Mouse (Mus musculus) embryo, embryonic 9.5 days (tissue): ENCODE results near the gene Arsg.

Experiments
- DNase-seq: peaks from one replicate; pipeline ENCODE4 v3.0.0-alpha.2; 2017; ENCODE audit errors: extremely low spot score

Arsg gene

DNA sequence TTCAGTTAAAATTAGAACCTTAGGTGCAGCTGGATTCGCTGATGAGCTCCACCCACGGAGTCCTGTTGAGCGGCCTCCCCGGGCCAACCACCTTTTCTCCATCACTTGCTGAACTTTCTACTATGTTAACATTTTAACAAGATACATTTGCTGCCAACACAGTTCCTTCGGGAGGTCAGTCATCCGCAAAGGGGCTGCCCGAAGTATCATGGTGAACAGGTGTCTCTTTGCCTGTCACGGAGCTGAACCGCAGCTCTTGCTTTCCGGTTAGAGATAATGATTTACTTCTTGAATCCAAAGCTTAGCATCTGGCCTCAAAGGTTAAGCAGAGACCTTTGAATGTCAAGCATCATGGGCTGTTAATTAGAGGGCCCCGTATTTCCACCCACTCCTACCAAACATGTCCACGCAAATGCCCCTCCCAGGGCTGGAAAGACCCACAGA is 72.5 kb downstream of the Arsg start:
- DNase-seq, result no peak

DNA sequence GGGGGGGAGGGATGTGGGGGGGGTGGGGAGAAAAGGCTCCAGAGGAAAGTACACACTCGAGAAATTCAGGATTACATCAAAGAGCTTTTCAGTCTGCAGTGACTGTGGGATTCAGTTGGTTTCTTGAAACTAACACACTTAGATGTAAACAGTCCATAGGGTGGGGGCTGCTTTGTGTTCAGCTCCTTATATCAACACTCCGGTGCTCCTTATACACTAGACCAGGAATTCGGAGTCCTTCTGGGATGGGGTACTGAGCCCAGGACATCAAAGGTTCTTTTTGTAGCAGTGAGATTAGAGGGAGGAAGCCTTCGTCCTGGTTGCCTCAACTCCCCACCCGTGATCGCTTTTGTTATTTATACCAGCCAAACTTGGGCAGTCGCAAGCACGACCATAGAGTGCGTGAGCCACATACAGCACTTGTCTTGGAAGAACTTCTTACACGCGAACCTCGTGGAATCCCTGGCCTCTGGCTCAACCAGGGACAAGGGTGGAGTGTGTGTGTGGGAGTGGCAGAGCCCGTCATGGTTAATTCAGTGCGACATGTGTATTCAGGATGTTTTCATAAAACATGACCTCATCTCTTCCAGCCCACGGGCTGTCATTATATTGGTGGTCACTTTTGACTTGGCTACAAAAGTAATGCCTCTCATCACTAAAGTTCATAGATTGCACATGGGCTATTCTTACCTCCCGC is 73.3 kb downstream of the Arsg start:
- DNase-seq, result no peak

DNA sequence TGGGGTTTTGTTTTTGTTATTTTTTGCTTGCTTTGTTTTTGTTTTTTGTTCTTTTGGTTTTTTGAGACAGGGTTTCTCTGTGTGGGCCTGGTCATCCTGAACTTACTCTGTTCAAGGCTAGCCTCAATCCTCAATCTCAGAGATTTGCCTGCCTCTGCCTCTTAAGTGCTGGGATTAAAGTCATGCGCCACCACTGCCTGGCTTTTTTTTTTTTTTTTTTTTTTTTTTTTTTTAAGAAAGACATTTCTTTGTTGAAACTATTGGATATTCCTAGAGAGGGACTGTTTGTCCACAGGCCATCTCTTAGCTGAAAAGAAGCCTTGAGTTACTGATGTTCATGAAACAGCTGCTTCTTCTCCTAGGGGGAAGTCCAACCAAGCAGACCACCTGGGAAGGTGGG is 74.5 kb downstream of the Arsg start:
- DNase-seq, result no peak

DNA sequence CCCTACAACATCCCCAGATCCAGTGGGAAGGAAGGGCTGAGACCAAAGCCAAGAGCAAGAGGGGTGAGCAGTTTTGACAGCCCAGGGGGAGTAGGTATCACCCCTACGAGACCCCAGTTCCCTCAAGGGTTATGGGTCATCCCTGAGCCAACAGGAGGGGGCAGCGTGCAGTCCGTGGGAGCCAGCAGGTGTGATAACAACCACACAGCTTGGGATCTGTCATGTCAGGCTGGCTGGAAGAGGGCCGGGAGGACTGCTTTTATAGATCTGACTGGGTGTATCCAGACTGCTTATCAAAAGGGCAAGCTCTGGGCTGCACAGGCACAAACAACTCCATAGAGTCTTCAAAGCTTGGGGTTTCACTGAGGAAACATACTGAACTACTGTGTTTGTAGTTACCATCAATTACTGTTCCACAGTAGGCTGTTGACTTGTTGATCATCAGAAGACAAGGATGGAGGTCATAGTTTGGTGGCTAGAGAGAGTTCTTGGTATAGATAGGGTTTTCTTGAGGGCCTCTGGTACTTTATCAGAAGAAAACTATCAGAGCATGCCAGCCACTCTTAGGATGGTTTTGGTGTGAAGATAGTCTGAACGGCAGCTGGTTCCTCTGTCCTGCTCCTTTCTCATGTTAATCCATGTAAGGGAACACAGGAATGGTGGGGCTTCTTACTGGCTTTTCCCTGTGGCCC is 76.6 kb downstream of the Arsg start:
- DNase-seq, result no peak

DNA sequence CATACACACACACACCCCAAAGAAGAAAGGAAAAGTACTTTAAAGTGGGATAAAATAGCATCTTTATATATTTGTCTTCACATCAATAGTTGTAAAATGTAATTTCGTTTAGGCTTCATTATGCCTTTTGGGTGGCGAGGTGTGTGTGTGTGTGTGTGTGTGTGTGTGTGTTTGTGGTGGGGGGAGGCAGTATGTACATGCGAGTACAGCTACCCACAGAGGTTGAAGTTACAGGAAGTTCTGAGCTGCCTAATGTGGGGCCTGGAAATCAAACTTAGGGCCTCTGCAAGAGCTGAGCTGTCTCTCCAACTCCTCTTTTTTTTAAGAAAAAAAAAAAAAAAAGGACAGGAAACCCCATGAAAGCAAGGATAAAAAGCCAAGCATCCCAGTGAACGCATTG is 80.7 kb downstream of the Arsg start:
- no peak for DNase-seq

DNA sequence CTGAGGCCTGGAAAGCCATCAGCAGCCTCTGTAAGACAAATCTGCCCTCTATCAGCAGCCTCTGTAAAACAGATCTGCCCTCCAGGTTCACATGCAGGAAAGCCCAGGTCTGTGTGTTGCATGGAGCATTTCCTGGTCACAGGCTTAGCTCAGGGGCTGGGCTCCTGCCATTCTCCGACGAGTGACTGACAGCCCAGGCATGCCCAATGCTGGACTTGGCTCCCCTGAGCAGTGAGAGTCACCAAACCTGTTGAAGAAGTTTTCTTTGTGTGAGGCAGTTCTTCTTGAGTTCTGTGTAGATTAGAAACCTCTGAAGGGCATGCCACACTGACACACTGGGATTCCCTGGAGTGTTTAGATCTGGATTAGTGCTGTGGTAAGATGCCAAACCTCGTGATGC is 81.3 kb downstream of the Arsg start:
- no peak for DNase-seq

DNA sequence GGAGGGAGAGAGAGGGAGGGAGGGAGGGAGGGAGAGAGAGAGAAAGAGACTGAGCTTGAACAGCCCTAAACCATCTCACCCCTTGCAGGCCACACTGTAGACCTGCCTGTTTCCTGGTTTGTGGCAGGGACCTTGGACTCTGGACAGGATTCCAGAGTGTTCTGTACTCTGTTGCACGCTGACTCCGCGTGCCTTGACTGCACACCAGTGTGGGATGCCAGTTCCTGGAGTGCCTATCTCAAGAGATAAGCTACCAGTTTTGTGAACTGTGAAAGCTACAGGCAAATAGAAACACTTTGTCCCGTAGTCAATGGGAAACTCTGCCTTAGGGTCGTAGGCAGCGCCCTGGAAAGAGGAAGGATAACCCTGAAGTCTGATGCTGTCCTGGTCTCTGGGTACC is 83.0 kb downstream of the Arsg start:
- DNase-seq, result no peak

DNA sequence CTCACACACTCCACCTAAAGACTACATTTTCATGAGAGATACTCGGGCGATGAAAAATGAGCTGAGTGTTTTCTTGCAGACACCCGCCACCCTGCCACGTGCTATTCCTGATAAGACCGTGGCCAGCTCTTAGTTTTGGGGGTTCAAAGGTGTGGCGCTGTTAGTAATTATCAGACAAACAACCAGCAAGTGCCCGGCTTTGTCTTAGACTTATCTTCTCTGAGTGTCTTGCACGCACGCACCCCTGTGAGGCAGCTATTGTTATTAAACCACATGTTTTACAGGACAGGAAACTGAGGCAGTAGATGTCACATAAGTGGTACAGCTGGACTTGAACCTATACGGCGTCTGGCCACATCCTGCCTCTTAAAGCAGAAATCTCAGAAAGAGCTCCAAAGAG is 84.2 kb downstream of the Arsg start:
- DNase-seq, result no peak

DNA sequence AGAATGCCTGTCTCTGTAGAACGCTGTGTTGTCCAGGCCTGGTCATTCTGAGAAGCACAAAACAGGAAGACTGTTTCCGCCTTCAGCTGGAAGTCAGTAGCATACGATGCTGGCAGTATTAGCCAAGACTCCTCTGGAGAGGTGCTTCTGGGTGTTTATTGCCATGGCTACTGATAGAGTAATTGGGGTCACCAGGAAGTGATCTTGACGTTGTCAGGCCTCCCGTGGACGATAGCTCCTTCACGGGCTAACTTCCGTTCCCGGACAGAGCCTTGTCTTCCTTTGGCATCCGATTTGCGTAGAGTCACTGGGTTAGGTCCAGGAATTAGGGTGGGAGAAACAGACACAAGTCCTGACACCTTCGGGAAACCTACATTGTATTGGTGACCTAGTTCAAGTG is 86.1 kb downstream of the Arsg start:
- DNase-seq, result no peak

DNA sequence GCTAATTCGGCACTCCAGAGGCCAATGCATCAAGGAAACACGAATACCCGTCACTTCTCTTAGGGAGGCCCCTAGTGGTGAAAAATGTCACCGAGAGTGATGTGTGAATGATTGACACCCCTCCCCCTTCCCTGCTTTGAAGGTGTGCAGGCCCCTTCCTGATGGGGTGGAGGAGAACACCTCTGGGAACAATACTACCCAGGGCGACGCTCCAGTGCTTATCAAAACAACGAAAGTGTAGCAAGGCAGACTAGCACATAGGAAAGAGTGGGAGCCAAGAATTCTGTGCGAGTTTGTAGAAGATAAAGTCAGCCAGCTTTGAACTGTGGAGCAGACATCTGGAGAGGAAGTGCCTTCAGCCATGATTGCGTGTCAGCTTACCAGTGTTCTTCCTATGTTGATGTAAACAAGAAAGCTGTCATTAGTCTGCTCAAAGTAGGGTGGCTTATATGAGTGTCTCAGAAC is 87.7 kb downstream of the Arsg start:
- no peak for DNase-seq

DNA sequence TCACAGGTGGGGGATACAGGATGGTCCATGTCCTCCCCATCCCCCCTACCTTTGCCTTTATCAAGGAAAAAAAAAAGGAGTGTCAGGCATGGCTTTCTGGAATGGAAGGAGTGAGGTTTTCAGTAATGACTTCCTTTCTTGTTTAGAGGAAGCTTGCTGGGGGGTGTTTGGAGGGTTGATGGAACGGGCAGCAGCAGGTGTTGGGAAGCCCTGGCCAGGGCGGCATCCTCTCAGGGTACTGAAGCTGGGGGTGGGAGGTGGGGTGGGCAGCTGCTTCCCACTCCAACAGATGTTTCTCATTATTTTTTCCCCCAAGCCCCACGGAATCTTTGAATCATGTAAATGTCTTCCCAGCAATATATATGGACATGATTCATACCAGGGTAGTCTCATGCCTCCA is 88.3 kb downstream of the Arsg start:
- DNase-seq, result no peak

DNA sequence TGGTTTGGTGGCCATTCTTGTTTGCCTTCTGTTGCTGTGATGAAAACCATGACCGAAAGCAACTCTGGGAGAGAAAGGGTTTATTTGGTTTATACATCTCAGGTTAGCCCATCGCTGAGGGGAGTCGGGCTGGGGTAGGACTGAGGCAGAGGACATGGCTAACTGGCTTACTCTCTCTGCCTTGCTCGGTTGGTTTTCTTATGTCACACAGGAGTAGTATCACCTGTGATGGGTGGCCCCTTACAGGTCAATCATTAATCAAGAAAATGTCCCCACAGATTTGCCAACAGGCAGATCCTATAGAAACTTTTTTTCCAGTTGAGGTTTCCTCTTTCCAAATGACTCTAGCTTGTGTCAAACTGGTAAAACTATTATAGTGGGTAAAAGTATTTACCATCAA is 90.5 kb downstream of the Arsg start:
- no peak for DNase-seq

DNA sequence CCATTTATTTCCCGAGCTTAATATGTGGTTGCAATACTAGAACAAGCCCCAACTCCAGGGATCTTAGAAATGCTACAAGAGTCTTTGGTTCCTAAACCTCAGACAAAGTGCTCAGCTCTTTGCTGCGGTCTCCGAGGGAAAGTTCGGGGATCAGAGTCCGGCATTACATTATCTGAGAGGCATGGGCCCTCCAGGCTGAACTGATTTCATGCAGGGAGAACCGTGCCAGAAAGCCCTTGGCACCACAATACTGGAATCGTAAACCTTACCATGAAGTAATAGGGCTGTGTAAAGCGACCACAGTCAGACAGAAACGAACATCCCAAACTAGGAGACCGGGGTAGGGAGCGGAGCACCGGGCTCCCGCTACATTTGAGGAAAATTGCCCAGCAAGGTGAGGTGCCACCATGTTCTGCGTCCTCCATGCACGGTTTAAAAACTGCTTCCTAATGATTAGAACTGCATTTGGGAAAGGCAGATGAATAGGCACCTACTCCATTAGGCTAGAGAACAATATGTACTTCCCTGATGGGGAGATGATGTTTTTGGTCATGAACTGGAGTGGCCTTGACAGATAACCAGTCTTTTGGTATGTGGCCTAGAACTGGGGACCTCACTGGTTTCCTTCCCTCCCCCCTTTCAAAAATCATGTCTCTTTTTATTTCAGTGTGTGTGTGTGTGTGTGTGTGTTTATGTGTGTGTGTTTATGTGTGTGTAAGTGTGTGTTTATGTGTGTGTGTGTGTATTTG is 91.5 kb downstream of the Arsg start:
- DNase-seq, result no peak

DNA sequence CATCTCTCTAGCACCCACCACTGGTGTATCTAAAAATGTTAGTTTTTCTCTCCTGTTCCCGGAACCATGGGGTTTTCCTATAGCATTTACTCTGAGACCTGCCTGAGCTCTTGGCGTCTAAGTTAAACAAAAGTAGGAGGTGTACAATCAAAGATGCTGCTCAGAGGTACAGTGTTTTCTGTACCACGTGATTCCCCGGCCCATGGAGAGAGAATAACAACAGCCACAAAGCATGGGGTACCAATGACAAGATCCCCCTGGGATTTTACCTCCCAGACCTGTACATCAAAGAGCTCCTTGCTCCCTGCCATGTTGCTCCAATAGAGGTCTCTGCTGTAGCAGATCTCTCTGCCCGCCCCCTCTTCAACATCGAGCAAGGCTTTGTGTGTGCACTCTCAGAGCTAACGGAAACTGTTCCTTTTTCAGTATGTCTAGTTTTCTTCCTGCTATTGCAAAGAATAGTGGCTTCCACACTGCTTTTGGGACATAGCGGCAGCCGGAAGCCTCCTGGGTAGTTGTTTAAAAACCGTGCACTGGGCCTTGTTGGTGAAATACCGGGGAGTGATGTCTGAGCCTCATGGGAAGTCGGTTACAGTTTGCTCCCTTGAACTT is 95.9 kb downstream of the Arsg start:
- DNase-seq, result no peak

DNA sequence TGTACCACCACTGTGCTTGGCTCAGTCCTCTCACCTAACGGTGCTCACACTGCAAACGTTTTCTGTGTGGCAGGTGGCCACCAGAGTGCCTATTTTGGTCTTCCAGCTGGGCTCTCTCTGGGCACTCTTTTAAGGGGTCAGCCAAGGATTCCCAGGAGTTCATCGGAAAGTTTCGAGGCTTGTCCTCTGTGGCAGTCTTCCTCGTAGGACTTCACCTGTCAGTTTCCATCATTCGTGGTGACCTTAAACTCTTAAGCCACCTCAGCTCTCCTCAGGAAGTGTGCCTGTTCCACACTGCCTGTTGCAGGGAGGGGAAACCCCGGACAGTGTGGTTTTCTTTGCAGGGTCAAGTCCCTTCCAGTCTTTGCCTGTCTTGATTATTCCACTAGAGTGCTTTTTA is 96.6 kb downstream of the Arsg start:
- no peak for DNase-seq

DNA sequence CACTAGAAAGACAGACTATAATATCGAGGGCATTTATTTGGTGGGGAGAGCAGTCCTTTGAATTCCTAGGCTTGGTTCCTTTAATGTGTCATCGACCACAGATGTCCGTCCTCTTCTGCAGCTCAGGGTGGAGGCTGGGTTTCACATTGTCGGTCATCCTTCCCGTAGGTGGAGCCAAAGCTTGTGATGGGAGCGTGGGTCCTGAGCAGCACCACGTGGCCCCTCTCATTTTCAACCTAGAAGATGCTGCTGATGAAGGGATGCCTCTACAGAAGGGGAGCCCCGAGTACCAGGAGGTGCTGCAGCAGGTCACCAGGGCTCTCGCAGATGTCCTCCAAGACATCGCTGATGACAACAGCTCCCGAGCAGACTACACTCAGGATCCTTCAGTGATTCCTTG is 98.9 kb downstream of the Arsg start:
- DNase-seq, result no peak

DNA sequence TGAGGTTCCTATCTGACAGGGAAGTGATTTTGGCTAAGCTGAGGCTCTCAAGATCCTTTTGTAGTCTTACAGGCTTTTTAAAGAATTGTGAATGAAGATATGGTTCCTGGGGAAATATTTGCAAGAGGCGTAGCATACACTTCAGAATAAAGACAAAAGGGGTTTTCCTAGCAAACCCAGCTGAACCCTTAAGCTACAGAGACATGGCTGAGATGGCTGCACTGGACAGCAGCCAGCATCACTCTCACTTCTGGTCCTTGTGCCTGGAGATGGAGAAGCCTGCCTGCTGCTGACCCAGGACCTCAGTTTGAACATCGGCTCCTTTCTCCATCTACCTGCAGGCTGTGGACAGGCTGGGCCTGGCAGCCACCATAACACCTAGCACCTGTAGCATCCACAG is 101.4 kb downstream of the Arsg start:
- no peak for DNase-seq

DNA sequence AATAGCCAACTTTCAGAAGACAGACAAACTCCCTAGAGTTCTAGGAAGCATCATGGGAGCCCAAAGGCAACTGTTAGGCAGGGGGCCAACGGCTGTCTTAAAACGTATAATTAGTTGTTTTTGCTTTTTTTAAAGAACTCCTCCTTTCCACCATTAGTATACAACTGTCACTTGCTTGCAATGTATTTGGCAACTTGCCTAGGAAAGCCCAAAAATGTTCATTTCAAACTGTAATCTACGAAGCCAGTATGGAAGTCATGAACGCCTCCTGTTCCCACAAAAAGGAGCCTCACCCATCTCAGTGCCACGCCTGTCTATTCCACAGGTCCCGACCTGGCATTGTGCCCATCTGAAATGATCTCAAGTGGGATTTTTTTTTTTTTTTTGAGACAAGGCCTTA is 102.7 kb downstream of the Arsg start:
- no peak for DNase-seq

DNA sequence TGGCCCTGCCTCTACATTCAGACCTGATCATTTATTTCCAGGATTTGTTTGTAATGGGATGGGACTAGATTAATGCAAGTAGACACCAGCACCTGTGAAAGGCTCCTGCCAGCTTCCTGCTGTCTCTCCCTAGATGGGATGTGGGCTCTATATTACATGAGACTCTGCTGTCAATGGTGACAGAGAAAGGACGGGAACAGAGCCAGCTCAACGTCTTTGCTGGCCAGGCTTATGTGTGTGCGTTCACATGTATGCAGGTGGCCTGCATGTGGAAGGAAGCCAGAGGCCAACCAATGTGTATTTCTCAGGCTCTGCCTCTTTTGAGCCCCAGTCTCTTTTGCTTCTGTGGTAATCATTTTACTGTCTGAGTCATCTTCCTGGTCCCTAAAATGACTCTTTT is 105.4 kb downstream of the Arsg start:
- no peak for DNase-seq

DNA sequence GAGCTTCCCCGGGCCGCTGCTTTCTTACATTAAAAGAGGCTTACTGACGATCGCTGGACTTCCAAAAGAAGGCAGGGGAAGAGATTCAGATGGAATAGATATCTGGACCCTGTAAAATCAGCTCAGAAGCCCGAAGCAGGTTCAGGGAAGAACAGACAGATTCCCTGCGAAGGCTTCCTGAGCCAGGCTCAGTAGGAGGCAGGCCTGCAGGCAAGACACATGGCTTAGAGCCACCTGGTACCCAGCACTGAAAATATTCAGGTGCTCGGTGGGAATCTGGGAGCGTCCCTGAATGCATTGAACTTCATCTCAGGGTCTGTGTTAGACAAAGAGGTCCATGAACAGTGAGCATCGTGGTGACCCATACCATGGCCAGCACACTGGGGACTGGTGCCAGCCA is 106.8 kb downstream of the Arsg start:
- no peak for DNase-seq

DNA sequence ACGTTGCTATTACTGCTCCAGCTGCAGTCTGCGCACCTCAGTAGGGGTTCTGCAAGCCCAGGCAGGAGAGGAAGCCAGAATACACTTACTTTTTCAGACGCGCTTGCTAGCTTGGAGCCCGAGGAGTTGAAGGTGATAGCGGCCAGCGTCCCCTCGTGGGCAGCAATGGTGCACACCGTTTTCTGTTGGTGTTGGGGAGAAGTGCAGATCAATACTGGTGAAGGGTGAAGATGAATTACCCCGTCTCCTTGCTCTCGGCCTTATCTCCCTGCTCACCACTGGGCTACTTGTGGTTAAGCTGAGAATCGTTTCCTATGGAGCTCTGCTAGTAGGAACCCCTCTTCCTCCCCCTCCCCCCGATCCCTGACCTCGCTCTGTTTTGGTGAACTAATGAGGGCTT is 110.8 kb downstream of the Arsg start:
- DNase-seq, result no peak
